Mouse (Mus musculus) lung, adult 2 months (tissue): ENCODE results near the gene Abcb11.

Experiments used
- CTCF ChIP-seq: fragments of 200-500 bp; IDR thresholded peaks from 2 replicates; pipeline ENCODE4 v1.5.1; 2011; ENCODE audit warnings: mild to moderate bottlenecking, low read length, control low read depth; ENCODE audit not compliant: insufficient read depth
- POLR2A ChIP-seq: fragments of 200-500 bp; IDR thresholded peaks from 2 replicates; pipeline ENCODE4 v1.6.1; 2011; ENCODE audit warnings: low read depth, mild to moderate bottlenecking, control low read depth, low read length, borderline replicate concordance; ENCODE audit errors: extremely low read depth

DNA sequence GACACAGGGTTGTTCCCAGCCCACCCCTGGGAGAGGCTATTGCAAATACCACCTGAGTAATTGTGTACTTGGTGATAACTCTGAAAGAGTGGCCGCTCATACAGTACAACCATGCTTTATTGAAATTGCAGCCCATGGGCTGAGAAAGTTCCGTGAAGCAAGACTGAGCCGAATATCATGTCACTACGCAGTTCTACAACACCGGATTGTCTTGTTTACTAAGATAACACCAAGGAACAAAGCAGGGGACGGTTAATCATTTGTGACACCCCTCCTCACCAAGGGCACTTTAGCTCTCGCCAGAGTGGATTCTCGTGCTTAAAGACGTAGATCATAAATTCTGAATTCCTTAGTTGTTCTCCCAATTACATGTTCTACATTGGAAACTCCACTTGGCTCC, 103.1 kb downstream of the Abcb11 start:
- no peak for TF ChIP-seq CTCF
- TF ChIP-seq POLR2A, result no peak
